Mouse (Mus musculus) stomach, embryonic 16.5 days (tissue): ENCODE results near the gene Gosr1. TPM values are rescaled to one million over a fixed set of nuclear protein-coding genes. Genes with fewer than 3 reads are reported as not detected.

ENCODE experiments used
- ATAC-seq: fragments of 200-750 bp; cut with Nextera tagmentation; 2 replicates; pipeline ENCODE4 v1.8.0; 2017; ENCODE audit warnings: moderate number of reproducible peaks, moderate TSS enrichment; ENCODE audit not compliant: insufficient read depth, low FRiP score
- H3K27ac ChIP-seq: fragments of 300-500 bp; sonication (generic); 2 replicates; pipeline ENCODE4 v1.5.1; 2014; ENCODE audit warnings: low read length
- H3K27me3 ChIP-seq: fragments of 300-500 bp; sonication (generic); 2 replicates; pipeline ENCODE4 v1.6.1; 2014; ENCODE audit warnings: low read length, control low read depth, mixed read lengths; ENCODE audit not compliant: control insufficient read depth, insufficient read depth
- H3K36me3 ChIP-seq: fragments of 300-500 bp; sonication (generic); 2 replicates; pipeline ENCODE4 v1.6.1; 2014; ENCODE audit warnings: low read length; ENCODE audit not compliant: control insufficient read depth, insufficient read depth
- H3K4me1 ChIP-seq: fragments of 300-500 bp; sonication (generic); 2 replicates; pipeline ENCODE4 v1.6.1; 2014; ENCODE audit warnings: low read length, control low read depth, mixed read lengths; ENCODE audit not compliant: control insufficient read depth, insufficient read depth
- H3K4me2 ChIP-seq: fragments of 300-500 bp; sonication (generic); 2 replicates; pipeline ENCODE4 v1.6.1; 2014; ENCODE audit warnings: low read depth, low read length, mixed read lengths
- H3K4me3 ChIP-seq: fragments of 300-500 bp; sonication (generic); replicated peaks from 2 replicates; pipeline ENCODE4 v1.5.1; 2014; ENCODE audit warnings: mild to moderate bottlenecking, low read length
- H3K9ac ChIP-seq: fragments of 300-500 bp; sonication (generic); 2 replicates; pipeline ENCODE4 v1.6.1; 2014; ENCODE audit warnings: low read length
- H3K9me3 ChIP-seq: fragments of 300-500 bp; sonication (generic); replicated peaks from 2 replicates; pipeline ENCODE4 v1.6.1; 2016; ENCODE audit warnings: low read length, control low read depth; ENCODE audit not compliant: control insufficient read depth
- WGBS: fragments of 180-500 bp; shearing (Covaris S2); extraction: QIAGEN DNeasy Blood & Tissue Kit; methylation state at CpG from one replicate; pipeline ENCODE4 v1.1.7; 2014; 5-methylcytosine and 5-hydroxymethylcytosine counted together
- polyA plus RNA-seq: library from polyadenylated mRNA; unstranded; fragments of >200 nt; fragmentation: Nextera tagmentation; extraction: Ambion mirVana; gene quantifications from 2 replicates; pipeline ENCODE4 v1.2.1, GENCODE M21; 2015

The Gosr1 gene
- polyA plus RNA-seq, 1 experiment from 2014 or later, result 26.4 TPM

- peaks cover 37% of the 10 kb centered on the region for H3K36me3 ChIP-seq
- H3K9ac ChIP-seq, result no peak overlapping the region
- 92% methylated on average over 1 of the region's 1 CpGs for WGBS
- no peak overlapping the region for H3K27ac ChIP-seq
- H3K9me3 ChIP-seq, result no peaks in the 10 kb centered on the region
- no peaks in the 10 kb centered on the region for H3K27me3 ChIP-seq
- H3K4me3 ChIP-seq, result no peak overlapping the region
- no peak overlapping the region for H3K4me2 ChIP-seq
- ATAC-seq, result no peak
- H3K4me1 ChIP-seq, result no peaks in the 10 kb centered on the region
These were observed 17.5 kb downstream of the Gosr1 start for GRCm38 (mm10) chr11:76745921-76746320.

- H3K9ac ChIP-seq, result no peak overlapping the region
- 68% methylated on average over 7 of the region's 7 CpGs for WGBS
- ATAC-seq, result no peak
- H3K36me3 ChIP-seq, result peaks cover 37% of the 10 kb centered on the region
- no peaks in the 10 kb centered on the region for H3K9me3 ChIP-seq
- H3K4me1 ChIP-seq, result no peaks in the 10 kb centered on the region
- no peak overlapping the region for H3K27ac ChIP-seq
- no peak overlapping the region for H3K4me3 ChIP-seq
- no peaks in the 10 kb centered on the region for H3K27me3 ChIP-seq
- no peak overlapping the region for H3K4me2 ChIP-seq
These were observed 18.8 kb downstream of the Gosr1 start for GRCm38 (mm10) chr11:76744550-76744949.

- ATAC-seq, result no peak
- no peaks in the 10 kb centered on the region for H3K9me3 ChIP-seq
- H3K9ac ChIP-seq, result no peak overlapping the region
- no peaks in the 10 kb centered on the region for H3K4me1 ChIP-seq
- WGBS, result 95% methylated on average over 7 of the region's 7 CpGs
- no peaks in the 10 kb centered on the region for H3K27me3 ChIP-seq
- no peak overlapping the region for H3K4me2 ChIP-seq
- no peak overlapping the region for H3K27ac ChIP-seq
- H3K36me3 ChIP-seq, result peaks cover 27% of the 10 kb centered on the region
- no peak overlapping the region for H3K4me3 ChIP-seq
These were observed 20.9 kb downstream of the Gosr1 start for GRCm38 (mm10) chr11:76742511-76742910.

- Histone ChIP-seq H3K4me3 (no peak overlapping the region), H3K36me3 (peaks cover 15% of the 10 kb centered on the region; the same call in 1 of the 2 replicates), H3K9ac (no peak overlapping the region), H3K4me1 (no peaks in the 10 kb centered on the region), H3K4me2 (no peak overlapping the region), H3K27me3 (no peaks in the 10 kb centered on the region), H3K27ac (no peak overlapping the region), H3K9me3 (no peaks in the 10 kb centered on the region)
- WGBS, result 77% methylated on average over 6 of the region's 6 CpGs
- no peak for ATAC-seq
These were observed 24.3 kb downstream of the Gosr1 start for GRCm38 (mm10) chr11:76739125-76739524.

- WGBS, result 68% methylated on average over 4 of the region's 4 CpGs
- no peaks in the 10 kb centered on the region for H3K27me3 ChIP-seq
- no peak for ATAC-seq
- H3K27ac ChIP-seq, result no peak overlapping the region
- no peak overlapping the region for H3K4me3 ChIP-seq
- H3K9me3 ChIP-seq, result no peaks in the 10 kb centered on the region
- no peaks in the 10 kb centered on the region for H3K4me1 ChIP-seq
- peaks cover 13% of the 10 kb centered on the region for H3K36me3 ChIP-seq
- H3K9ac ChIP-seq, result no peak overlapping the region
- no peak overlapping the region for H3K4me2 ChIP-seq
These were observed 27.5 kb downstream of the Gosr1 start for GRCm38 (mm10) chr11:76735753-76736324.

GRCm38 (mm10) chr11:76734560-76734959, 28.8 kb downstream of the Gosr1 start:
- Histone ChIP-seq H3K4me2 (no peak overlapping the region), H3K9ac (no peak overlapping the region), H3K9me3 (no peaks in the 10 kb centered on the region), H3K4me1 (no peaks in the 10 kb centered on the region), H3K27me3 (no peaks in the 10 kb centered on the region), H3K4me3 (no peak overlapping the region), H3K36me3 (peaks cover 17% of the 10 kb centered on the region), H3K27ac (no peak overlapping the region)
- WGBS, result 76% methylated on average over 3 of the region's 3 CpGs
- ATAC-seq, result no peak

- Histone ChIP-seq H3K9me3 (no peaks in the 10 kb centered on the region), H3K4me2 (no peak overlapping the region), H3K4me3 (no peak overlapping the region), H3K36me3 (peaks cover 17% of the 10 kb centered on the region), H3K9ac (no peak overlapping the region), H3K27ac (no peak overlapping the region), H3K4me1 (no peaks in the 10 kb centered on the region), H3K27me3 (no peaks in the 10 kb centered on the region)
- WGBS, result 84% methylated on average over 3 of the region's 3 CpGs
- ATAC-seq, result no peak
These were observed 32.7 kb downstream of the Gosr1 start for GRCm38 (mm10) chr11:76730650-76731049.

GRCm38 (mm10) chr11:76728093-76728492, 35.3 kb downstream of the Gosr1 start:
- Histone ChIP-seq H3K4me3 (no peak overlapping the region), H3K36me3 (peaks cover 11% of the 10 kb centered on the region; the same call in 1 of the 2 replicates), H3K9me3 (no peaks in the 10 kb centered on the region), H3K27ac (no peak overlapping the region), H3K4me1 (no peaks in the 10 kb centered on the region), H3K27me3 (no peaks in the 10 kb centered on the region), H3K9ac (no peak overlapping the region), H3K4me2 (no peak overlapping the region)
- WGBS, result 92% methylated on average over 11 of the region's 11 CpGs
- no peak for ATAC-seq

- no peaks in the 10 kb centered on the region for H3K36me3 ChIP-seq
- no peak overlapping the region for H3K9ac ChIP-seq
- H3K4me2 ChIP-seq, result no peak overlapping the region
- 79% methylated on average over 8 of the region's 8 CpGs for WGBS
- H3K4me3 ChIP-seq, result no peak overlapping the region
- ATAC-seq, result no peak
- no peaks in the 10 kb centered on the region for H3K27me3 ChIP-seq
- no peaks in the 10 kb centered on the region for H3K9me3 ChIP-seq
- H3K4me1 ChIP-seq, result no peaks in the 10 kb centered on the region
- no peak overlapping the region for H3K27ac ChIP-seq
These were observed 39.5 kb downstream of the Gosr1 start for GRCm38 (mm10) chr11:76723911-76724310.
